In the genomic region with DNA sequence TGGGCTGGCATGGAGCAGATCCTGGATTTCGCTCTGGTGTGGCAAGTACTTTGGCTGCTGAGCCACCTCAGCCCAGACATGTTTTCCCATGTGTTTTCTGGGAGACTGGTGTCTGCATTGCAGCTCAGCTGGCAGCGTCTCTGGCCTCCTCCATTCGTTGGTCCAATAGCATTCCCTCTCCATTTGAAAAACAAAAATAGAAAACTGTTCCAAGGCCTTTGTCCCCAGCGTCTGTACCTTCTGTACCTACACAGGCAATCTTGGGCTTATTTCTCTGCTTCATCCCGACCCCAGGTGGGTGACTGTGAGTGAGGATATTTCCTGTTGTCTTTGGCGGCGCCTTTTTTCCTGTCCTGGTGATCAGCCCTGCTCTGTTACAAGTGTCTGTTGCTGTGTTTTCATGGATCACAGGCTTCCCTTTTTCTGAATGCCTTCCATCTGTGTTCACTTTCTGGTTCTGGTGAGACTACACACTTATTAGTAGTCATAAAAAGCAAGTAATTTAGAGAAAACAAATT, we compare ENCODE assay signal across 15 mouse cellular contexts.
DNase-seq lines count a peak whose midpoint lies in the region; ATAC-seq and TF ChIP-seq lines count a peak whose summit lies in the region.
"Had no signal": no experiment of that assay in that cellular context is flagged by ENCODE, and none has a peak within 500 bp of the region (broad histone marks: within the 10 kb centered on the region; RNA-seq: fewer than 3 reads in every experiment).

No protein-coding gene starts in this region.

- no peak overlapping the region for H3K4me3 ChIP-seq in kidney, postnatal 0 days (replicated peaks; ENCODE audit: low read depth, low read length)
- H3K4me3 ChIP-seq in heart, embryonic 16.5 days (ENCODE audit: low read length): no peak overlapping the region
- no peak overlapping the region for H3K4me3 ChIP-seq in lung, postnatal 0 days (ENCODE audit: low read depth, low read length)
- H3K4me3 ChIP-seq: embryonic facial prominence, embryonic 12.5 days; neural tube, embryonic 13.5 days had no signal

- 64% methylated on average over 7 of the region's 7 CpGs for WGBS in kidney, postnatal 0 days
- WGBS in heart, embryonic 16.5 days: 60% methylated on average over 7 of the region's 7 CpGs
- 75% methylated on average over 7 of the region's 7 CpGs for WGBS in lung, postnatal 0 days

- H3K27ac ChIP-seq in kidney, postnatal 0 days: peak overlapping the region; percentile 76
- H3K27ac ChIP-seq in heart, embryonic 16.5 days (ENCODE audit: low read length): peak overlapping the region; percentile 77
- no peak overlapping the region for H3K27ac ChIP-seq in lung, postnatal 0 days (ENCODE audit: low read length)
- H3K27ac ChIP-seq: embryonic facial prominence, embryonic 12.5 days; neural tube, embryonic 13.5 days had no signal

- peaks cover 29% of the 10 kb centered on the region; the same call in 1 of the 2 replicates for H3K4me1 ChIP-seq in kidney, postnatal 0 days (replicated peaks; ENCODE audit: insufficient read depth, low read length)
- peaks cover 41% of the 10 kb centered on the region for H3K4me1 ChIP-seq in heart, embryonic 16.5 days (ENCODE audit: control insufficient read depth, insufficient read depth, low read length)
- H3K4me1 ChIP-seq in lung, postnatal 0 days (ENCODE audit: insufficient read depth, low read depth, low read length): no peaks in the 10 kb centered on the region
- H3K4me1 ChIP-seq: neural tube, embryonic 13.5 days had no signal

- no peaks in the 10 kb centered on the region for H3K36me3 ChIP-seq in kidney, postnatal 0 days (ENCODE audit: insufficient read depth, low read length)
- H3K36me3 ChIP-seq in heart, embryonic 16.5 days (ENCODE audit: control insufficient read depth, insufficient read depth): no peaks in the 10 kb centered on the region
- H3K36me3 ChIP-seq in lung, postnatal 0 days (ENCODE audit: insufficient read depth, low read length): no peaks in the 10 kb centered on the region
- H3K36me3 ChIP-seq: embryonic facial prominence, embryonic 12.5 days; neural tube, embryonic 13.5 days had no signal

- H3K9me3 ChIP-seq in kidney, postnatal 0 days (replicated peaks; ENCODE audit: low read length): no peaks in the 10 kb centered on the region
- H3K9me3 ChIP-seq in heart, embryonic 16.5 days (replicated peaks; ENCODE audit: control insufficient read depth, low read length): no peaks in the 10 kb centered on the region
- no peaks in the 10 kb centered on the region for H3K9me3 ChIP-seq in lung, postnatal 0 days (ENCODE audit: low read length)
- H3K9me3 ChIP-seq: embryonic facial prominence, embryonic 12.5 days; neural tube, embryonic 13.5 days had no signal

- H3K27me3 ChIP-seq in kidney, postnatal 0 days (ENCODE audit: insufficient read depth, low read length): no peaks in the 10 kb centered on the region
- H3K27me3 ChIP-seq in heart, embryonic 16.5 days (ENCODE audit: control insufficient read depth, insufficient read depth, low read length): no peaks in the 10 kb centered on the region
- H3K27me3 ChIP-seq in lung, postnatal 0 days (replicated peaks; ENCODE audit: insufficient read depth, low read length): no peaks in the 10 kb centered on the region
- H3K27me3 ChIP-seq: embryonic facial prominence, embryonic 12.5 days; neural tube, embryonic 13.5 days; Patski had no signal

- H3K4me2 ChIP-seq in kidney, postnatal 0 days (ENCODE audit: low read length): no peak overlapping the region
- peak overlapping the region; percentile 16; the same call in 1 of the 2 replicates for H3K4me2 ChIP-seq in heart, embryonic 16.5 days (ENCODE audit: low read depth, low read length)
- no peak overlapping the region for H3K4me2 ChIP-seq in lung, postnatal 0 days (replicated peaks; ENCODE audit: low read depth, low read length)
- H3K4me2 ChIP-seq: embryonic facial prominence, embryonic 12.5 days; lung, embryonic 14.5 days; neural tube, embryonic 13.5 days had no signal

- no peak overlapping the region for H3K9ac ChIP-seq in kidney, postnatal 0 days (ENCODE audit: low read depth, low read length)
- peak overlapping the region; percentile 10; the same call in 1 of the 2 replicates for H3K9ac ChIP-seq in heart, embryonic 16.5 days (ENCODE audit: low read length)
- H3K9ac ChIP-seq in lung, postnatal 0 days (replicated peaks; ENCODE audit: low read depth): no peak overlapping the region
- H3K9ac ChIP-seq: embryonic facial prominence, embryonic 12.5 days; lung, embryonic 14.5 days; neural tube, embryonic 13.5 days had no signal

- no peak for TF ChIP-seq EP300 in lung, postnatal 0 days (IDR thresholded peaks at IDR 0.05)

- DNase-seq in adrenal gland, postnatal 14 days: peak; percentile 31
- DNase-seq in adrenal gland, postnatal 4 days (ENCODE audit: low spot score in 2 of 2): no peak
- DNase-seq in kidney, postnatal 0 days (ENCODE audit: low spot score): no peak
- DNase-seq in kidney, adult 8-10 months: no peak
- DNase-seq in cerebellum, adult 9-11 months: peak; percentile 31
- DNase-seq in right cerebral cortex, postnatal 36 days (ENCODE audit: low spot score in 2 of 2): no peak
- DNase-seq in lung, postnatal 0 days (ENCODE audit: low spot score): no peak
- DNase-seq: lung, embryonic 14.5 days; retina, postnatal 1 day; thymus, postnatal 36 days had no signal

- ATAC-seq in kidney, postnatal 0 days (replicated peaks; ENCODE audit: low FRiP score, low read depth): no peak
- no peak for ATAC-seq in heart, embryonic 16.5 days (replicated peaks; ENCODE audit: extremely low read depth, insufficient read depth, low FRiP score)
- no peak for ATAC-seq in lung, postnatal 0 days
- ATAC-seq: hindbrain, embryonic 16.5 days; Patski had no signal

- no peak for TF ChIP-seq CTCF in kidney, postnatal 0 days (IDR thresholded peaks at IDR 0.05; ENCODE audit: low read depth)
- TF ChIP-seq CTCF in lung, postnatal 0 days (IDR thresholded peaks at IDR 0.05): no peak

Comparison
In these comparisons a context has a peak if more than half of its experiments do, and no peak if none do; other contexts are left out.
1. DNase-seq: peak in adrenal gland, postnatal 14 days (single experiment) and cerebellum, adult 9-11 months (single experiment); none in adrenal gland, postnatal 4 days (0 of 2), kidney, postnatal 0 days (single experiment), kidney, adult 8-10 months (0 of 2), right cerebral cortex, postnatal 36 days (0 of 2) and lung, postnatal 0 days (single experiment).